Mouse (Mus musculus): ENCODE results near the gene Maml2.

Gene Maml2

DNA sequence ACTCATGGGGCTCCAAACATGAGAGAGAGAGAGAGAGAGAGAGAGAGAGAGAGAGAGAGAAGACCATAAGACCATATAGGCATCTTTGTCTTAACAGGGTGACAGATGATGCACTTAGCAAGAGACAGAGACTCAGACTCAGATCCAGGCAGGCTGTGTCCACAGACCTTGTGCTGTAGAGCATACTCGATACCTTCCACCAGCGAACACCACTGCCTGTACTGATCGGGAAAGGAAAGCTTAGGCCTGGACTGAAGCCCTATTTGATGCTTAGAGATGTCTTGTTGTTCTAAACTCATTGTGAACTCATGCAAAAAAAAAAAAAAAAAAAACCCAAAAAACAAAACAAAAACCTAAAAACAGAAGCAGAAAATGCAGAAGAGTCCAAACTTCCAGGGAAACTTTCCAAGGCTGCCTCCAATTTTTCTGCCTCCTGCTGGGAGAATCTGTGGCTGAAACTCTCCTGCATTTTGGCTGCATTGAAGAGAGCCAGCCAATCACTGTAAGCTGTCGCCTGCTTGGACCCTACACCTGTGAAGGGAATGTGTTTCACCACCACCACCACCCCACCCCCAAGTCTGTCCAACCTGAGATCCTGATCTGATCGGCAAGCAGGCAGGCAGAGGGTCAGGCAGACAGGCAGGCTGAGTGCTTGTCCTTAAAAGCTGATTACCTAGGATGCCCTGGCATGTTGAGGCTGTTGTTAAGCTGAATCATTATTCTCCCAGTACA is 268.6 kb downstream of the Maml2 start:
- DNase-seq (ENCODE audit: low spot score), result no peak

DNA sequence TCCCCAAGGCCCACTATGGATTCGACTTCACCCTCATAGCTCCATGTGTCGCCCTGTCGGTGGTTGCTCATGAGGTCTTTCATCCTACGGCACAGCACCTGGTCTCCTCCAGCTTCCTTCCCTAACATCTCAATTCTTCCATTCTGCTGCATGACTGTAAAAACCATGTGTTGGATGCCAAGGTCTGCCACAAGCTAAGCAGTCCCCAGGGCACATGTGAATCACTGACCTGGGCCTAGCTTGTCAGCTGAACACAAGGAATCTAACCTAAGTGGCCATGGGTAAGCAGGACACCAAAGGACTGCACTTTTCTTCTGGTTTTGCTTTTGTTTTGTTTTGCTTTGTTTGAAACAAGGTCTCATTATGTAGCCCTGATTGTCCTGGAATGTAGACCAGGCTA is 271.3 kb downstream of the Maml2 start:
- no peak for DNase-seq (ENCODE audit: low spot score)

DNA sequence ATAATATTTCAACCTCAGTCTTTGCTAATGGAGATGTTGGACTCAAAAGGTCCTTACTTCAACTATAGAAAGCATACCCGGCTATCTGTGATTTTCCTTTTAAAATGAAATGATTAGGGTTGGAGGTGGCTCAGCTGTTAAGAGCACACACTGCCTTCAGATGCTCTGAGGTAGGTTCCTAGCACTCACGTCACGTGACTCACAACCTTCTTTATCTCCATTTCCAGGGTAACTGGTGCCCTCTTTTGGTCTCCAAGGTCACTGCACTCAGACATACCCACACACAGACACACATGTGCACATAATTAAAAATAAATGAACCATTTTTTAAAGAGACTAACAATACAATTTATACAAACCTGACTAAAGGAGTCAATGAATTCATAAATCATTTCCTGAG is 275.1 kb downstream of the Maml2 start:
- no peak for DNase-seq (ENCODE audit: low spot score)

DNA sequence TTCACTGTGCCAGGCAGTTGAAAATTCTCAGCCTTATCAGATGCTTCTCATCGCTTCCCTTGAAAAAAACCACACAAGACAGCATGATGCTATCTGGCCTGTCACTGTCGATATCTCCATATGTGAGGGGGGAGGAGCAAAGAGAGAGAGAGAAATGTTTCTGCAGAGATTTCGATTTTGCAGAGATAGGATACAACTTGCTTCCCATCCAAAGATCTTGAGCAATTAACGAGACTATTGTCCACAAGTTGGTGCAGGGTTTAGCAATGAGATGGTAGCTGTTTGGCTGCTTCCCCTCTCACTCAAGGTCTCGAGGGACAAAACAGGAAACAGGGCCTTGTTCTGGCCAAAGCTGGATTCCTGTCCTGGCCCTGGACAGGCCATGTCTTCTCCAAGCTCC is 276.3 kb downstream of the Maml2 start:
- DNase-seq (ENCODE audit: low spot score), result no peak

DNA sequence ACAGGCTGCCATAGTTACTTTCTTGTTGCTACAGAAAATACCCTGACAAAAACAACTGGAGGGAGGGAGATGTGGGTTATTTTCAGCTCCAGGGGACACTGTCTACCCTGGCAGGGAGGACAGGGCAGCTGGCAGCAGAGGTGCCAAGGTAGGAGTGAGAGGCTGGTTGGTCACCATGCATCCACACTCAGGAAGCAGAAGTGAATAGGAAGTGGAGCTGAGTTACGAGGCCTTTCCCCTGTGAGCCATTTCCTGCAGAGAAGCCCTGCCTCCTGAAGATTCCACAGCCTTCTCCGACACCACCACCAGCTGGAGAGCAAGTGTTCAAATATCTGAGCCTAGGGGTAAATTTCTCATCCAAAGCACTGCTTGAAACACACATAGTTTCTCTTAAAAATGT is 277.2 kb downstream of the Maml2 start:
- no peak for DNase-seq (ENCODE audit: low spot score)

DNA sequence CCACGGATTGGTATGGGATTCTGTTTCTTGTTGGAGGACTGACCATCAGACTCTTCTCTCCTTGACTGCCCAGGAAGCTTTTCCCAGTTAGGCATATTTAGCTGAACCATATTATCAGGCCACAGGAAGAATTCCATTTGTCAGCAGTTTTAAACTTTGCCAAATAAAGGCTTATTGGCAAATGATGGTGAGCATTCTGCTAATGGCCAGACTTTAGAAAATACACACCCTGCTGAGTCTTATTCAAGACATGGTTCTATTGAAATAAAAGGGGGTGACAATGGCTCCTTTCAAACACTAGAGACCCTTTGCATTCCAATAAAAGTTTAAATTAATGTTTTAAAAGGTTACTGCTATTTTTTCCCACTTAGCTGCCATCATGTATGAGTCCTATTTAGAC is 279.4 kb downstream of the Maml2 start:
- no peak for DNase-seq (ENCODE audit: low spot score)

DNA sequence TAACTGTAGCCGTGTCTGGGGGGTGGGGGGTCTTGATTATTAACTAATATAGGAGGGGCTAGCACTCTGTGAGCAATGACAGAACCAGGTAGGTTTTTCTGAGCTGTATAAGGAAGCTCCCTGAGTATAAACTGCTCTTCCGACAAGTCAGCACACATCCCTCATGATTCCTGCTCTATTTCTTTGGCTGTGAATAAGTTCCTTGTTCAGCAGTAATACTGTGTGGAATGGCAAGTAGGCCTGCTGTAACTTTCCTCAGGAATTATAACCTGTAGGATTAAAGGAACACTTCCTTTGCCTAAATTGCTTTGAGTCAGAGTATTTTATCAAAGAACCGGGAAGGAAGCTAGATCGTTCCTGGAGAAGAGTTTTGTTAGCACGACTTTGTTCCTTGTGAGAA is 283.4 kb downstream of the Maml2 start:
- no peak for DNase-seq (ENCODE audit: low spot score)

DNA sequence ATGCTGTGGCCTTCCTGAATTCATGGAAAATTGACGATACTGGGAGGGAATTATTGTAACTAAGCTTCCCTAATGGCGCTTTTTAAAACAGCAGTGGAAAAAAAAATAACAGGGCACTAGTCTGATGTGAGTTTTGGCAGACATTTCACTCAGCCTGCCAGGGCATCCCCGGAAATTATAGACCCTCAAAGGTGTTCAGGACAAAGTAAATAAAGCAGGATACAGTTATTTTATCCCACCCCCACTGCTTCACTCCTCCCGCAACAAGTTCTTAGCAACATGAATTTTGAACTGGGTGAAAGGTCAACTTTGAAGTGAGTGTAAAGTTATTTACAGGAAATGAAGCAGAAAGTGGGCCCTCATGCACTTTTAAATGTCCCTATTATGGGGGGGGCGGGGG is 286.2 kb downstream of the Maml2 start:
- DNase-seq (ENCODE audit: low spot score), result no peak

DNA sequence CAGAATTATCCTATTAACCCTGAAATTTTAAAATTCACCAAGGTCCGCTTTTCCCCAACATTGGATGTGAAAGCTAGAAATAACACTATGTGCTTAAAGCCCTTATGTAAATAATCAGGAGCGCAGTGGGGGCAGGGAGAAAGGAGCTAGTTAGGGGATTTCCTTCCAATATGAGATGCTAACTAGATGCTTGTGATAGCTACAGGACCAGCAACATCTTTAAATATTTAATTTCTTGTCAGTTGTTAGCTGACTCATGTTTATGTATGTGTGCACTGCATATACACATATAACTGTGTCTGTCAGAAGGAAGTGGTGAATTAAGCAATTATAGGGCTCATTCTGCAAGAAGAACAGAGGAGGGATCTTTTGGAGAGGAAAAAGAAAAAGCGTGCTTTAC is 286.7 kb downstream of the Maml2 start:
- no peak for DNase-seq (ENCODE audit: low spot score)

DNA sequence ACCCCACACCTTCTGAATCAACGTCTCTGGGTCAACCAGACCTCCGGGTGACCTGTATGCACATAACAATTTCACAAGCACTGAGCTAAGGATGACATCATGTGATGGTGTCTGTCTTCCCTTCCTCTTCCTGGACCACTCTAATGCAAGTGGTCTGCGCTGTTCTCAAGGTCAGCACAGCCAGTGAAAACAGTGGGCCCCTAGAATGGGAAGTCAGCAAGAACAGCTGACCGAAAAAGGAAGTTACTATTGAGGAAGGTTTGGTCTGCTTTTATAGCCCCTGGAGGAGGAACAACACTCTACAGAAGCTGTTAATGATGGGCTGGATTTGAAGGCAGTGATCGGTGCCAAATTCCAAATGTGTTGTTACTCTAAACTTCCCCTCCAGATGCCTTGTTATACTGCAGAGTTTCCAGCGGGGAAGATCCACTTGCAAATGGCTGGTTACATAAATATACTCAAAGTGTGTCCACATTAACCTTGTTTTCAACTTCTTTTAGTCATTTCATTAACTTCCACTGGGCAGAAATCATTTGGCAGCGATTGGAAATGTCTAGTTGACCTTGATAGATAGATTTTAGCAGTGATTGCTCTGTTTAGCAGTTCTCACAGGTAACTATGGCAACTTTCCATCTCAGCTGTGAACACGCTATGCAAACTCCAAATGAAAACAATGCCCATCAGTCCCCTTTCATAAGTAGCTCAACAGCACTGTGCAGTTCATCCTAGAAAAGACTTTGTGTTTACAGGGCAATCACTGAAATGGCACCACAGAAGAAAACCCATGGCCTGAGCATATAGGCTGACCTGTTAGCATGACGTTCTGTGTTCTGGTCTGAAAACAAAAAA is 289.6 kb downstream of the Maml2 start:
- peak; percentile 18 for DNase-seq (ENCODE audit: low spot score)

DNA sequence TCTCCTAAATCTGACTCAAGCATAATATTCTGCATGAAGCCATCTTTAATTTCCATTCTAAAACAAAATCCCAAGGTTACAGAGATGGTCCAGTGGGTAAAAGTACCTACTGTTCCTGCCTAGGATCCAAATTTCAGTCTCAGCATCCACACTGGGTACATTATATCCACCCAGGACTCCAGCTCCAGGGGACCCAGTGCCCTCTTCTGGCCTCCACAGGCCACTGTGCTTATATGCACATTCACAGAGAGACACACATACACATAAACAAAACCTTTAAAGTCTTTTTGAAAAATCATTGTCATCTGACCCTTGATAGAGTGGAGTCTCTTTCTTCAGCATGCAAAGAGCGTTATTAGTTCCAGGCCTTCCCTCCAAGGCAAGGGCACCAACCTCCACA is 291.0 kb downstream of the Maml2 start:
- DNase-seq (ENCODE audit: low spot score), result no peak

DNA sequence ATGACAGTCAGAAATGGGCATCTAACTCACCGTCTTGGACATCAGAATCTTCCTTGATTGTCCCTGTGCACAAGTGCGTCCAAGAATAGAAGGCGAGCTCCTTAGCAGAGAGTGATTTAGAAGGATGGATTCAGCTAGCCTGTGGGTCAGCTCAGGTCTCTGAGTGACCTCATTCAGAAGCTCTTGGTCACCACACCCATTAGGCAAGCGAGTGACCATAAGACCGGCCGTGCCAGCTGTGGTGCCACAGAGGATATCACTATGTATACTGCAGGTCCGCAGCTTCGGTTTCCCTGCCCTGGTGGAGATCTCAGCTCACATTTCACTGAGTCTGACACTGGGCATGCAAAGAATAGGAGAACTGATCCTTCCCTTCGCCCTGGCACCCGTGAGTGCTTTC is 294.9 kb downstream of the Maml2 start:
- no peak for DNase-seq (ENCODE audit: low spot score)

DNA sequence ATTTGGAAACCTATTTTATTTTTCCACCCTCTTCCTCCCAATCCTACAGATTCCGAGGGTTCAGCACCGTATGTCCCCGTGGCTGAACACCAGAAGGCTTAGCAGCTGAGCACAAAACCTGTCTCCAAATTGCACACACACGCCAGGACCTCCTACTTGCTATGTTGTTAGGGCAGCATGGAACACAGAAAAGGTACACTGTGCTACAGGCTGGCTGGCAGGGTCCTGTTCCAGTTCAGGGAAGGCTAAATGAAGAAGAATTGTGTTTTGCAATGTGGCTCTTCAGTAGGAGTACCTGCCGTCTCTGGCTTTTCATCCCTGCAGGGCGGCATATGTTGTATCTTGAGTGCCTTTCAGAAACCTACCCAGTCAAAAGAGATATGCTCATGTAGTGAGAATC is 300.0 kb downstream of the Maml2 start:
- no peak for DNase-seq (ENCODE audit: low spot score)

DNA sequence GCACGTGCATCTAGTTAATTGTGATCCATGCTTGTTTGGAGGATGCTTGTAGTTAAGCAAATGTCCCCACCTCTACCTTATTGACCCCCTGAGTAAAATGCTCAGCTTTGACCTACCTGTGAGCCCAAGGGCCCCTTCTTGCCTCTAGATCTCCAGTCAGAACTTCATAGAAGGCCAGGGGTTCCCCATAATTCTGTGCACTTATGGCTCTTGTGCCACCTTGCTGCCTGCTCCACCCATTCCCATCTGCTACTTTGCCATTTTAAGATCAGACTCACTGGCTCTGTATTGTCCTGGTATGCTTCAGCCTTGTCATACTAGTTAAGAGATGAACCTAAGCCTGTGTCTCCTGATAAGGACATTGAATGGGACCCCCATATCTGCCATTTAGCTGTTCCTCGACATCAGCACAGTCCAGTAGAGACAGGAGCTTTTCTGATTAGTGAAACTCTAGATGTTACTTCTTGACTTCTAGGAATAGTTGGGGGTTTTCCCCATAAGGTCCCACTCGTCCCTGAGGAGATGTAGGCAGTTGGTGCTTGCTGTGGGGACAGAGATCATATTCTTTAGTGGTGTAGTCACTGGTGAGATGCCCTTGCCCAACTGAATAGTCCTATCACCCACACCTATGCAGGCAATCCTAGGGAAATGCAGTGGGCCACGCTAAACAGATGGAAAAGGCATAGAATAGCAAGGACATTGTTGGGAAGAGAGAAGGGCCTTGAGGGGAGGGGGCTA is 301.0 kb downstream of the Maml2 start:
- no peak for DNase-seq (ENCODE audit: low spot score)

DNA sequence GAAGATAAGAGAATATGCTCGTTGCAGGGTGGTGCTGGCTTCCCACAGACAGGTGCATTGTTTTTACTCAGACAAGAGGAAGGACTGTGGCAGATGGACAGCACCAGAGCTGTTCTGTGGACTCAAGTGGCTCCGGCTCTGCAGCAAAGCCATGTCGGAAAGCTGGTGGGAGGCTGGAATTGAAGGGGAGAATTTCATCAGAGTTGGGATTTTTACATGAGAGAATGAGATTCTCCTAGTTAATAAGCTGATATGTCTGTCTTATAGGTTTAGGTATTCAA is 301.5 kb downstream of the Maml2 start:
- DNase-seq (ENCODE audit: low spot score), result no peak

DNA sequence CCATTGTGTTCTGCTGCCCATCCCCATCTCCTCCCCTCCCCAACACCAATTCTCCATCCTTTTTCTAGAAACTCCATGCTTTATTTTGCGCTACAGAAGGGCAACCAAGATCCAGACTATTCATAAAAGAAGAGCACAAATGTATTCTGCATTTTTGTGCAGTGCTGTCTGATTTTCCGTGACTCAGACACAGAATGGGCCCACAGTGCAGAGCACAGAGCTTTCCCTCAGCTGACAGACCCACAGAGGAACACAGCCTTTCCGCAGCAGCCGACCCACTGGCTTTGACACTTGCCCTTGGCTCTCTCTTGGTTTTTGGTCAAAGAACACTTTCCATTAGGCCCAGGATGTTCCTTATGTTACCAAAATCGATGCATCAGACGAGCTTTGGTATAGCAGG is 302.0 kb downstream of the Maml2 start:
- no peak for DNase-seq (ENCODE audit: low spot score)

DNA sequence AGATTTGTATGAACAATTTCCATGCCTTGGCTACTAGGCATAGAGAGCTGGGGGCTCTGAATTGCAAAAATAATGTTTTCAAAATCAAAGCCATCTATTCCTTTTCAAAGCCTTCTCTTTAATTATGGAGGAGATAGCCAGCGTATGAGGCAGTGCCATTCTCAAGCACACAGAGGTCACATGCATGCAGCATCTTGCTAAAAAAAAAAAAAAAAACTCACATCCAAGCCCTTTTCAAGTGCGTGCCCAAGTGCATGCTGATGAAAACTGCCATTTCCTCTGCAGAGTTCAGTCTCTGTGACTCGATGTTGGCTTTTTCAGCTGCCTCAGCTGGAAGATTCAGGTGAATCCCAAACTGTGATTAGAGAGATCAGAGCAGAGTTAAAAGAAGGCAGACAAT is 304.0 kb downstream of the Maml2 start:
- DNase-seq (ENCODE audit: low spot score), result no peak

DNA sequence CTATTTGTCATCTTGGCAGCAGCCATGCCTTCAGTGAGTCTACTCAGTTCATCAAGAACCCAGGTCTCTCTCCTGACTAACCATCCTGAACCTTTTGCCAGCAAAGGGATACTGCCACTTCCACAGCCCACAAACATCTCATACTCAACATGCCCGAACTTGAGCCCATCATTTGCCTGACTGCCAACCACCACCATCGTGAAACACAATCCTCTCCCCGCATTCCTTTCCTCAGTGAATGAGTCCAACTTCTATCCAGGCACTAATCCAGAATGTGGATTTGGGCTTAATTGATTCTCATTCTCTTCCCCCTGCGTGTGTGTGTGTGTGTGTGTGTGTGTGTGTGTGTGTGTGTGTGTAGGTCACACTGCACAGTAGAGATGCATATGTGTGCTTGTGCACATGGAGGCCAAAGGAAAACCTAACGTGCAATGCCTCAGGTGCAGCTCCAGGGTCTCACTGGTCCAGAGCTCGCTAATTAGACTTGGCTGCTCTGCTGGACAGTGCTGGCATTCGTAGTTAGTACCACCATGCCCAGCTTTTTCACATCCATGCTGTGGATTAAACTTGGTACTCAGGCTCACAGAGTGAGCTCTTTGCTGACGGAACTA is 305.9 kb downstream of the Maml2 start:
- DNase-seq (ENCODE audit: low spot score), result no peak

DNA sequence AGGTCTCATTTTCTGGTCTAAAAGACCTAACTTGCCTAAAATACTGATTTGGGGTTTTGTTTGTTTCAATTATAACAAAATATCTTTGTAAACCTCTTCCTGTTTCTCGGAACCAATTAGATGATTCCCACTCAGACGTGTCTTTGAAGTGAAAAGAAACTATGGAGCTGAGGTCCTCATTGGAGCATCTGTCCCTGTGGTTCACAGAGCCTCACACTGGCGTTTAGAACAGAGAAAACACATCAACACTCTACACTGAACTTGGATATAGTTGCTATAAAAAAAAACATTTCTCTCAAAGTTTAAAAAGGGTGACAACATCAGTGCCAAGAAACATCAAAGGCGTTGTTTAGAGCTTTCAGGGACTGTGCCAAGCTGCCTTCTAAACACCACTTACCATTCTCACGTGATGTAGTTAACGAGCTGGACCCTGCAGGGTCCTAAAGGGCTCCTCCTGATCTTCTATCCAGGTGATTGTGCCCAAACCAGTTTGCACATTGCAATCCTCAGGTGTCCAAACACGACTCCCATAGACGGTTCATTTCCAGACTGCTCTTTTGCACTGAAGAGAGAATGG is 309.9 kb downstream of the Maml2 start:
- DNase-seq (ENCODE audit: low spot score), result no peak

DNA sequence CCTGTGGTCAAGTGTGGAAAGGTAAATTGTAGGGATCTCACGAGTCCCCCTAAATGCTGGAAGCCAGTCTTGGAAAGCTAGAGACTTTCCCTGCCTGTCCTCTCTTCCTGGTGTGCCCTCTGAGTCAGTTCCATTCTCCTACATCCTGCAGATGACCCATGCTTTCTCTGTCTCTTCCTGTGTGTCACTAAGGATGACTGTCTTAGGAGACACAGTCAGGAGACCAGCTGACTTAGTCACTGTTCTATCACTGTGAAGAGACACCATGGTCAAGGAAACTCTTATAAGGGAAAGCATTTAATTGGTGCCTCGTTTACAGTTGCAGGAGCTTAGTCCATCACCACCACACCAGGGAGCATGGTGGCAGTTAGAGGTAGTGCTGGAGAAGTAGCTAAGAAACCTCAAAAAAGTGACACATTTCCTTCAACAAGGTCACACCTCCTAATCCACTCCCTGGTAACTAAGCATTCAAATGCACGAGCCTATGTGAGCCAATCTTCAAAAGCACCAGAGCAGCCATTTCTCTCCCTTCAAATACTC is 310.8 kb downstream of the Maml2 start:
- no peak for DNase-seq (ENCODE audit: low spot score)

DNA sequence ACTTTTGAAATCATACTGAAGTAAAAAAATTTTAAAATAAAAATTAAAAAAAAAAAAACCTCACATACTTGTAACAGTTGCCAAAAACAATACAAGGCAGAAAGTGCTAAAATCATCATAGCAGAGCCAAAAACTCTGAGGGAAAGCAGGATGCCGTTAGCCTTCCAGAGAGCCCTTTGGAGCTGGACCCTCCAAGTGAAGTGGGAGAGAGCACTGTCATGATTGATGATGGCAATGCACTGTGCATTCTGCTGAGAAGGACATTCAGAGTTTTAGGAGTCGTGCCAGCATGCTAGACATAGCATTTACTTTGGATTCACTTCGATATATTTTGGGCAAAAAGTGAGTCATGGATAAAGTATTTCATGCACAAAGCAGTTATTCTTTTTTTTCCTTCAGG is 313.8 kb downstream of the Maml2 start:
- DNase-seq (ENCODE audit: low spot score), result no peak

DNA sequence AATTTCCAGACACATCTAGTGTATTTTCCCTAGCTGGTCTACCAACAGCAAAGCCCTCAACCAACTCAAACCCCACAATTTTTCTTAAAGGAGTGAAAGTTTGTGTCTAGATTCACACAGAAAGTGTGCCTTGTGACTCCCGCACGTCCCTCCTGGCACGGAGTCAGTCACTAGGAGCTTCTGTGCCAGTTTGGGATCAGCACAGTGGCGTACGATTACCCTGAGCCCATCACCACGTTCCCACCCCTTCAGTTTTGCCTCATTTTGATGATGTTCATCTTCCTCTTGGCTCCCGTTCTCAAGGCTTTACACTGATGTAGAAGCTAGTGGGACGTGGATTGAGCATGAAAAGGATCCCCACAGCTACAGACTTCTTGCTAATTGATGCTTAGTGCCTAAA is 314.6 kb downstream of the Maml2 start:
- DNase-seq (ENCODE audit: low spot score), result no peak
